Mouse (Mus musculus): ENCODE data around the gene Ddx27.

Gene Ddx27

DNA sequence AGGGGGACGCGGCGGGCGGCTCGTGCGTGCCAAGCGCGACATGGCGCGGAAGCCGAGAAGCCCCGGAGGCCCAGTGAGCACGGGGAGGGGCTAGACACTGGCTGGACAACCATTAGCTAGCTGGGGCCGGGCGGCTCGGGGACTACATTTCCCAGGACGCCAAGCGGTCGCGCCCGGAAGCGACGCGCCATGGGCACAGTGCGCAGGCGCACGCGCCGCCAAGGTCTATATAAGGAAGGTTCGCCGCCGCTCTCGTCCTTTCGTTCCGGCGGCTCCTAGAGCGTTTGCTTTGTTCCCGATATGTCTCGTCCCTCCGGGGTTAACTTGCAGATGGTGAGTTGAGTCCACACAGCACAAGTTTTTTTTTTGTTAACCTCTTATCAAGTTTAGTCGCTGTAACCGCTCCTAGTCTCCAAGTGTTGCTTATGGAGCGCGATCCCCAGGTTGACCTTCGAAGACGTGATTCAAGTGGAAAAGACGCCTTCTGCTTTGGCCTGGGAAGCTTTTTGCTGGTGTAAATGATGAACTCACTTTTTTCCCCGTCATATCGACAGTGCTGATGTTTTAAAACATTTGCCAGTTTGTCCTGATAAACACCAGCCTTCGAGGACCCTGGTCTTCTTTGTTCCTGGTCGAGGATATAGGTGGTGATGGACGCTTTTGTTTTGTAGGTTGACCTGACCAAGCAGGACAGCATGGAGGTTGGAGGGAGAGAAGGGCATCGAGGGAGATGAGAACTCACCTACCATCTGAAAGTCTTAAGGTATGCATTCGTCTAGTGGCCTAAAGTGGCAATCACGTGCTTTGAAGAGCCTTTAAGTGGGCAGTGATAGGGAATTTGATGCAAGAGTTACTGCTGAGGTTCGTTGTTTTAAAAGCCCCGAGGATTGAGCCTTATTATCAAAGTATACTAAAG, 48.2 kb downstream of the Ddx27 start, which contains the start of gene Znfx1:
Gene Znfx1, minus strand, starts transcription at position 51 of the 916 bp plus-strand sequence.
- peak; percentile 96 for DNase-seq (ENCODE audit: low read depth, low spot score)

DNA sequence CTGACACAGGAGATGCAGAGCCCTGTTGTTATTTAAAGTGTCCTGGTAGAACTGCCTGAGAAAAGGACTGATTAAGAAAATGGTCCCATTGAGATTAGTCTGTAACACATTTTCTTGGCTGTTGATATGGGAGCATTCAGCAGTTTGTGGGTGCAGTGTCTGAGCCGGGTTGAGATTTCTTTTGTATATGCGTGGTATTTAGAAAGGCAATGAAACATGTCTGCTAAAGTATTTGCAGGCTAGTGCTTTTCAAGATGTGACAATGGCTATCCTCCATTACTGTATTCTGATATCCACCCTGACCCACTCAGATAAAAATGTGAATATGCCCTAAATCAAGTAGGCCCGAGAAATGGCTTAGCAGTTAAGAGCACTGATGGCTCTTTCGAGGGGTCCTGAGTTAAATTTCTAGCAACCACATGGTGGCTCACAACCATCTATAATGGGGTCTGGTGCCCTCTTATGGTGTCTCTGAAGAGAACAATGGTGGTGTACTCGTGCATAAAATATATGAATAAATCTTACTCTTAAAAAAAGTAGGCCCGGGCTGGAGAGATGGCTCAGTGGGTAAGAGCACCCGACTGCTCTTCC, 49.0 kb downstream of the Ddx27 start:
- DNase-seq (ENCODE audit: low read depth, low spot score) = peak; percentile 41

DNA sequence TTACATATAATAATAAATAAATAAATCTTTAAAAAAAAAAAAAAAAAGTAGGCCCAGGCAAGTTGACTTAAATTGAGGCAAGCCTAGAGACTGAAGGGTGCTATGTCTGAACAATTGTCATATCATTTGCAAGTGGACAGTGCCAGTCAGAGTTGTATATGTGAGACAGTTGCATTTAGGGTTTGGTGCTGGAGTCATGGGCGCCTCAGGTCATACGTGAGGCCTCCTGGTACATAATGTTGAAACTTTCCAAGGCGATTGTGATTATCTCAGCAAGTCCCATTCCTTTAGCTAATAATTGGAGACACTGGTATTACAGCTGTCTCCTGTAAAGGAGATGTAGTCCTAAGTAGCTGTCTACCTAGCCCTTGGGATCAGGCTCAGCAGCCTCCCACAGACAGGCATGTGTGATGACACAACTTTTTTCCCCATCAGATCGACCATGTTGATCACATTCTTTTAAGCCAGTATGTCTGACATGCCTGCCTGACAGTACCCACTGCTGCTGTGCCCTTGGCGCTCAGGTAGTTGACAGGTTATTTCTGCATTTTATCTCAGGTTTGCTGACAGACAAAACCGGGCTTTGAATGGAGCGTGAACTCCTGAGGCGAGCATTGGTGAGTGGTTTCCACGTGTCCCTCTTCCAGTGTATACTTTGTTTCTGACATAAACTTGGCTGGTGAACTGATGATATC, 49.8 kb downstream of the Ddx27 start:
- peak; percentile 69 for DNase-seq (ENCODE audit: low read depth, low spot score)

DNA sequence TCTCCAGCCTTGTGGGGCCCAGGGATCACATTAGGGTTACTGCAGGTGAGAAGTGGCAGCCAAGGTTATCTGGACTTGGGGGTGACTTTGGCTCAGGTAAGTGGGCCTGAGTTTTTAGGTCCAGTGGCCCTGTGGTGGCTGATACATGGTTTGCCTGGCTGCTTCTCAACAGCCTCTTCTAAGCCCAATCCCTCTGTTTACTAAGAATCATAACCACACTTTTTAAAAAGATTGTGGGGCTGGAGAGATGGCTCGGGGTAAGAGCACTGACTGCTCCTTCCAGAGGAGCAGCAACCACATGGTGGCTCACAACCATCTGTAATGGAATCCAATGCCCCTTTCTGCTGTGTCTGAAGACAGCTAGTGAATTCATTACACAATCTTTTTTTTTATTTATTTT, 51.0 kb downstream of the Ddx27 start:
- peak; percentile 69 for DNase-seq (ENCODE audit: low read depth, low spot score)

DNA sequence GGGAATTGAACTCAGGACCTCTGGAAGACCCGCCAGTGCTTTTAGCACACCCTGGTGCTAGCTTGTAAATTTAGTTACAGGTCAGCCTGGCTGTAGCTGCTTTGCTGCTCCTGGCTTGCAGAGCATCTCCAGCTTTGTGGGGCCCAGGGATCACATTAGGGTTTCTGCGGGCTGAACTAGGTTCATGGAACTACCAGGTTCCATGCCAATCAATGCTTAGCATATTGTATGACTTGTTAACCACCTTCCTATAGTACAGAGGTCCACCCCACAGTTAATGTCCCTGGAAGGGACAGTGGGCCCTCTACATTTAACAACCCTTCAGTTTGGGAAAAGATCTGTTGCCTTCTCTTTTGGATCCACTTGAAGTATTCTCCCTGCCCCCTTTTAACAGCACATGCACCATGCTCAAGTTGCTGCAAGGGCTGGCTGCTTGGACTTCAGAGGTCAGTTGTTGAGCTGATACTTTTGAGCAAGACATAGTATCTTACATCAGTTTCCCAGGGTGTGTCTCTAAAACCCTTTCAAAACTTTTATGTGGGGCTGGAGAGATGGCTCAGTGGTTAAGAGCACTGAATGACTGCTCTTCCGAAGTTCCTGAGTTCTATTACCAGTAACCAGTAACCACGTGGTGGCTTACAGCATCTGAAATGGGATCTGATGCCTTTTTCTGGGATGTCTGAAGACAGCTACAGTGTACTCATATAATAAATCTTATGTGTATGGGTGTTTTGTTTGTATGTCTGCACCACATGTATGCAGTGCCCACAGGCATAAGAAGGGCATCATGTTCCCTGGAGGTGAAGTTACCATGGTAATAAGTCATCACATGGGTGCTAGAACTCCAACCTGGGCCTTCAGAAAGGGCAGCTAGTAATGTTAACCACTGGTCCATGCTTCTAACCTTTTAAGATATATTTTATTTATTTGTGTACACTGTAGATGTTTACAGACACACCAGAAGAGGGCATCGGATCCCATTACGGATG, 51.8 kb downstream of the Ddx27 start:
- DNase-seq (ENCODE audit: low read depth, low spot score) = peak; percentile 82

DNA sequence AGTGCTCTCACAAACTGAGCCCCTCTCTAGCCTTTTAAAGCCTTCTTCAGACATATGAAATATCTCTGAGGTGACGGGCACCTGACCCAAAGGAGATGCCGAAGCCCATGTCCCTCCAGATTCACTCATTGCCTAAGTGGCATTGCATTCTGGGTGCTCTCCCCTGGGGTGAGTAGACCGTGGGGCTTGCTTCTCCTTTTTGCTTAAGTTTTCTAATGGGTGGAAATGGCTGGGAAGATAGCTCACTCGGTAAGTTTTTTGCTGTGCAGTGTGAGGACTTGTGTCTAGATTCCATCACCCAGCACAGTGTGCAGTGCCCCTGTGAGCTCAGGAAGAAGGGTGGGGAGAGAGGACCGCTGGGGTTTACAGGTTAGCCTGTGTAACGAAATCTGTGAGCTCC, 52.6 kb downstream of the Ddx27 start:
- no peak for DNase-seq (ENCODE audit: low read depth, low spot score)

DNA sequence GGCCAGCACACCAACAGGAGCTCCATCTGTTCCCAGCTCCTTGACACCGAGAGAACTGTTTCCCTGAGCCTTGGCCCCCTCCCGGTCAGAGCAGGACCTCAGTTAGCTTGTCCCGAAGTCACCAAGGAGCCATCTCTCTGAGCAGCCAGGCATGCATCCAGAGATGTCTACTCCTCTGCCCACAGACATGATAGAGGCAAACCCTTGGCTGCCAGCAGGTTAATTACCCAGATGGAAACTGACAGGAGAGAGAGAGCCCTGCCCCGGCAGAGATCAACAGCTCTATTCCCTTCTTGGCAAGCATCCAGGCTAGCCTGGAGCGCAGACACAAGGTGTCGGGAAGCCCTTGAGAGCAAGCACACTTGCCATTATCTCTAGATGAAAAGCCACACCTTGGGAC, 55.3 kb downstream of the Ddx27 start:
- DNase-seq (ENCODE audit: low read depth, low spot score) = no peak

DNA sequence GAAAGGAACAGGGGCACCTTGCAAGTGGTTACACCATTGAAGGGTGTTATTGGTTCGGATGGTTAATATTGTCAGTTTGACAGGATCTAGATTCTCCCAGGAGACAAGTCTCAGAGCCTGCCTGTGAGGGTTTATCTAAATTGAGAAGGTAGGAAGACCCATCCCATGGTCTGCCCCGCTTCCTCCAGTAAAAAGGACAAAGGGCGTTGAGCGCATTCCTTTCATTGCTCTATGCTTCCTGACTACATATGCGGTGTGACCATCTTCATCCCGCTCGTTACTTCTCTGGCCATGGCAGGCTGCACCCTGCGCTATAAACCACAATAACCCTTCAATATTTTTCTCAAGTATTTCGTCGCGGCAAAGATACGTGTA, 56.3 kb downstream of the Ddx27 start:
- DNase-seq (ENCODE audit: low read depth, low spot score) = peak; percentile 52

DNA sequence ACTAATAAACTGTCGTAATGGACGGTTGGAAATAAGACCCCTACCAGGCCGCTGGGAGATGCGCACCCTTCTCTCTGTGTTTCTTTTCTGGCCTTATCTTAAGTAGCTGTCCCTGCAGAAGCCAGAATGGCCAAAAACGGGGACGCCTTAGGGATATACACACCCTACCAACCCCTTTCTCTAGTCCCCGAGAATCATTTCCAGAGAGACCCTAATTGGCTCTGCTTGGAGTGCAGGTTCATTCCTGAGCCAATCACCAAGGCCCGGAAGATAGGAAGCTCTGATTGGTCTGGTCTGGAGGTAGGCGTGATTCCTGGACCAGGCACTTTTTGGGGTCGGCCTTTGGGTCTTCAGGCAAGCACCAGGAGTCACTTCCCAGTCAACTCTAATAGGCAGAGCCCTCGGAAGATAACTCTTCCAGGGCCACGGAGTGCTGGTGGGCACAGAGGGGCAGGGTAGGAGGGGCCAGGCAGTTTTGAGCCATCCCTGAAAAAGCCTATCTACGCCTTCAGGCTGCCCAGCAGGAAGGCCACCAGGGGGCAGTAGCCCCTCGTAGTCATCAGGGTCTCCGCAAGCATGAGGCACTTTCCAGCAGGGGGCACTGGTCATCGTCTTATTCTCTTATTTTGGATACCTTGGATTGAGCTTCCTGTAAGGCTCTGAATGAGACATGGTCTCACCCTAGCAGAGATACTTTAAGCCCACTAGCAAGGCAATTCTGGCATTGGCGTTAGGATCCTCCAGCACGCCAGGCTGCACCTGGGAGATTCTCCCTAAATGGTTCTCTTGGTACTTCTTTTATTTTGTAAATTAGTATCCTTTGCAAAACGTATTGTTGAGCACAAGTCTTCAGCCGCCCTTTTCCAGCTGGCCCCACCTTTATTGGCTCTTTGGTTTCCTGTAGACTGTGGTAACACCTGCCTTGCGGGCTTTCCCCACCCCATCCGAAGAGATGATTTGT, 56.9 kb downstream of the Ddx27 start:
- peak; percentile 98 for DNase-seq (ENCODE audit: low read depth, low spot score)

DNA sequence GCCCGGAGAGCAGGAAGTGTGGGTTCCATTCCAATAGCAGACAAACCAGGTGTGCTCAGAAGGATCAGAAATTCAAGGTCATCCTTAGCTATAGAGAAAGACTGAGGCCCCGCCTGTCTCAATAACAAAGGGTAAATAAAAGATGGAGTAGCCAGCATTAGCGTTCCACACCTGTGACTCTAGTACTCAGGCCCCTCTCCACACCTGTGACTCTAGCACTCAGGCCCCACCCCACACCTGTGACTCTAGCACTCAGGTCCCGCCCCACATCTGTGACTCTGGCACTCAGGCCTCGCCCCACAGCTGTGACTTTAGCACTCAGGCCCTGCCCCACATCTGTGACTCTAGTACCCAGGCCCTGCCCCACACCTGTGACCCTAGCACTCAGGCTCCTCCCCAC, 59.6 kb downstream of the Ddx27 start:
- DNase-seq (ENCODE audit: low read depth, low spot score) = peak; percentile 43

DNA sequence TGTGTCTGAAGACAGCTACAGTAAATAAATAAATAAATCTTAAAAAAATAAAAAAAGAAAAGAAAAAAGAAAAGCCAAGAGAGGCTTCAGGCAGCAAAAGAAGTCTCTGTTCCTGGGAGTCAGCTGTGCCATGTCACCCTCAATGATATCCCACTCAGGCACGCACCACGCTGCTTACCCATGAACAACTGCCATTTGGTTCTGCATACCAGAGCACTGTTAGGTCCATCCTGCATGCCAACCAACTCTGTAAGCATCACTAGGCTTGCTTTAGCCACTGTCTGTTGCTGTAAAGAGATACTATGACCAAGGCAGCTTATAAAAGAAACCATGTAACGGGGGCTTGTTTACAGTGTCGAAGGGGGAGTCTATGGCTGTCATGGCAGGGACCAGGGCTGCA, 61.4 kb downstream of the Ddx27 start:
- no peak for DNase-seq (ENCODE audit: low read depth, low spot score)

DNA sequence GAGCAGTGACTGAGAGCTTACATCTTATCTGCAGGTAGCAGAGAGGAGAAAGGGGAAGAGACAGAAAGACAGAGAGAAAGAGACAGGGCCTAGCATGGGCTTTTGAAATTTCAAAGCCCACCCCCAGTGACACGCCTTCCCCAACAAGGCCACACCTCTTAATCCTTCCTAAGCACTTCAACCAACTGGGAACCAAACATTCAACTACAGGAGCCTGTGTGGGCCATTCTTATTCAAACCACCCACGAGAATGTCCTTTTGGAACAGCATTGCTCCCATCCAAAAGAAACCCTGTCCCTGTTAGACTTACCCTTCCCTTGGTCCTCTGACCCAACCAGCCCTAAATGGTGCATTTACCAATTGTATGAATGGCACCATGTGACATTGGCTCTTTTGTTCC, 61.8 kb downstream of the Ddx27 start:
- peak; percentile 67 for DNase-seq (ENCODE audit: low read depth, low spot score)

DNA sequence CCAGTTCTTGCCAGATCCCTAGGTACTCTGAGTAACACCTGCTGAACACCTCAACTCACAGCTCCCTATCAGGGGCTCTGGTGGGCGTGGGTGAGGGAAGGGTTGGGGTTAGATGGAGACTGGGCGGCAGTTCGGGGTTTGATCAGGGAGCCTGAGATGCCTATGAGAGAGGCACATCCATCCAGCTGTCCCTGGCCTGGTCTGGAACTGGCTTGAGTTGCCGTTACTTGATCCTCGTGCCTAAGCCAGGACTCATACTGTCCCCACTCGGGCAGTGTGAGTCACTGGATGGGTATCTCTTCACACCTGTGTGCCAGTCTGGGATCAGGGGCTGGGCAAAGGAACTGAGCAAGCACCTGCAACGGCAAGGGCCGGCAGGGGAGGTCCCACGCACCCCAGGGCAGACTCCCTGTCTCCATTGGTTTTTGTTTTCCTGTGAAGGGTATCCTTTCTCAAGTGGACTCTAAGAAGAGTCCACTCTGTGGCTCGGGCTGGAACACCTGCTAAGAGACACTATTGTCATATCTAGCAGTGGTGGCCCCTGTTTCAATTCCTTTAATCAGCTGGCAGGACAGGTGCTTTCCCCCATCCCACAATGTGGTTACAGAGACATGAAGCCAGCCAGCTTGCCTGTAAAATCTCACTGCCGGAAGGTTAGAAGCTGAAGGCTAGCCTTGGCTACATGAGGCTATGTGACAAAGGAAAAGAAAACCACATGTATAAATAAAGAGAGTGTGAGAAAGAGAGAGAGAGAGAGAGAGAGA, 62.4 kb downstream of the Ddx27 start:
- DNase-seq (ENCODE audit: low read depth, low spot score) = no peak

DNA sequence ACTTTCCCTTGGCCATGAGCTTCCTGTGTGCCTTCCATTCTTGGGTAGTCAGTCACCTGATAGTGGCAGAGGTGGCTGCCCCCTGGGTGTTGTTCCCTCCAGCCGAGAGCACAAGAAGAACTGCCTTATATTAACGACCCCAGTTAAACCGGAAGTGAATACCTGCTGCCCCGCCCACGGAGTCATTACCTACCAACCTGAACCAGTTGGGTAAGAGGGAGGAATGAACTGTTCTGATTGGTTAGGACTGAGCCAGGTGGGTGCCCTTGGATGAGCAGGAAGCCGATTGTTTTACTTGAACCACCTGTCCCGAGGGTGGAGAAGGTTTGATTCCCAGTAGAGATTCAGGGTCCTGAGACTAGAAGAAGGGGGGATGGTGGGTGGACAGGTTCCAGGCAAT, 63.5 kb downstream of the Ddx27 start:
- DNase-seq (ENCODE audit: low read depth, low spot score) = peak; percentile 69

DNA sequence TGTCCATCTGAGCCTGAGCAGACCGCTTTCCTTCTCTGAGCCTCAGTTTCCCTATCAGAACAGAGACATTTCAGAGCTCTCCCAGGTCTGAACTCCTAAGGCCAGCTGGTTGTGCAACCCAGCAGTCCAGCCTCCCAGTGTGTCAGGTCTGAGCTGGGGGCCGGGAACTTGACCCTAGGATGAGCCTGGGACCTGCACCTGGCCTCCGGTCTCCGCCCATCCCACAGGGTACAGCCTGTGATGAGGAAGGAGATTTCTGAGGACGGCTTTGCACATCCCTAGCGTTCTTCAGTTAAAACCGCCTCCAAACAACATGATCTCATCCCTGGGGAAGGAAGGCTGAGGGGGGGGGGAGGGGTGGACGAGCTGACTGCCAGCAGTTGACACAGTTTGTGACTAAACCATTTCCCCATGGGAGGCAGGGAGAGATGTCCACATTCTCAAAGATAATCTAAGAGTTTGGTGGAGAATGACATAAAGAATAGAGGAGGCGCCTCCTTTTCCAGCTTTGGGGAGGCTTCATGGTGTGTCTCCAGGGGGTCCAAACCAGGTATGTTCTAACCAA, 64.0 kb downstream of the Ddx27 start:
- no peak for DNase-seq (ENCODE audit: low read depth, low spot score)

DNA sequence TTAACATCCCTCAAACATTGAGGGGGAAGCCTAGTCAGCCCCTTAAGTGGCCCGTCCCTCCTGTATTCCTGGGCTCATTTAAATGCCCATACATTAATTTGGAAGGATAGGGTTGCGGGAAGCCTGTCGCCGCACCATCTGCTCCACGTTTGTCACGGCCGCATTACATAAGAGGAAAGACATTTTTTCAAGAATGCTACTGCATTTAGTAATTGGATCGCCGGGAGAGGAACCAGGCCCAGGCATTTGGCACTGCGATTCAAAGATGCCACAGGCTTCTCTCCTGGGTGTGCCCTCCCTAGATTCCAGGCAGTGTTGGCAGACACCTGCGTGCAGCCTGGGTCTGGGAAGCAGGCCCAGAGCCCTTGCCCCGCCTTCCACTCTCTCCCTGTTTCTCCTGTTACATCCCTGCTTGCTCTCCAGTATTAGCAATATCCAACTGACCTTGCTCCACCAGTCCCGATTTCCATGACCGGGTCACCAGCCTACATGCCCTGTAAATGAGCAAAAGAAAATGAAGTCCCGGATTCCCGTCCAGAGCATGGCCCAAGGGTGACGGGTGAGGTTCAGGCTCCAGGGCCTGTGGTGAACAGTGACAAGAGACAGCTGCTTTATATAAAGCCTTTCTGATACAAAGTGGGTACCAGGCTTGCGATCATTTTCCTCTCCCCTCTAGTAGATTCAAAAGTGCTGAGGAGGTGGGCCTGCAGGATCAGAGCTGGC, 64.7 kb downstream of the Ddx27 start:
- DNase-seq (ENCODE audit: low read depth, low spot score) = no peak

DNA sequence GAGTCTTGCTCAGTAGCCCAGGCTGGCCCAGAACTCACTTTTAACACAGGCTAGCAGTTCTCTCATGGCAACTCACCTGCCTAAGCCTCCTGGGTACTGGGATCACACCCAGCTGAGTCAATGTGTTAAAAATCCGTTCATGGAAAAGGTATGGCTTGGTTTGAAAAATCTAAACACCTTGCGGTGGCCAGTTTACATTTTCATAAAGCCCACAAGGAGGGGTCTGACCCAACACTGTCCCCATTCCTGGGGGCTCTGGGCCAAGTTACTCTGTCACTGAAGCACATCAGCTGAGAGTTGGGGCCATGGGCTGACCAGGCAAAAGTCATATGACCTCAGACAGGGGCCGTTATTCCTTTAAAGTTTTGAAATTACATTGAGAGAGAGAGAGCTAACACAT, 65.4 kb downstream of the Ddx27 start:
- no peak for DNase-seq (ENCODE audit: low read depth, low spot score)

DNA sequence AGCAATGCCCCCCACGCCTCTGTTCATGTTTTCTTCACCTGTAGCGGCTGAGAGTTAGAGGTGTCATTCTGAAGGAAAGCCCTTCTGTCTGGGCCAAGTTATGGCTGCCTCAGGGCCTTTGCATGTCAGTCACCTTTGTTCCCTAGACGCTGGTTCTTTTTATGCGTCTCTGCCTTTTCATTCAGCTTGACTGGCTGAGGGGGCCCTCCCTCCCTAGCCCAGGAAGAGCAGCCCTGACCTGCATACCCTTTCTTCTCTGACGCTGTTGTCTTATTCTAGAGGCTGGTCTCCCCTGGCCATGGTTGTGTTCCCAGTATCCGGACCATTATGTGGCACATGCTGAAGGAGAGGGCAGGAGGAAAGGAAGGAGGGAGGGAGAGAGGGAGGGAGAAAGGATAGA, 66.1 kb downstream of the Ddx27 start:
- no peak for DNase-seq (ENCODE audit: low read depth, low spot score)

Data from R1 (cell line).